Mouse (Mus musculus) MEL (cell line): ENCODE data around the gene Epb41l5. TPM values are rescaled to one million over a fixed set of nuclear protein-coding genes. Genes with fewer than 3 reads are reported as not detected.

Experiments
- DNase-seq: peaks from one replicate; pipeline ENCODE4 v3.0.0; 2011; ENCODE audit warnings: low read depth, low spot score
- H3K27ac ChIP-seq: 2 replicates; pipeline ENCODE4 v1.5.1; 2012; ENCODE audit warnings: low read depth, mild to moderate bottlenecking, control low read depth, low read length, moderate library complexity; ENCODE audit not compliant: control insufficient read depth
- H3K27me3 ChIP-seq, 2 experiments: fragments of 150-350 bp in 1 of 2; sonication (generic) in 1 of 2; 2 replicates each; pipeline ENCODE4 v1.6.1; 2012; ENCODE audit warnings: low read length in 2 of 2, mild to moderate bottlenecking in 2 of 2, improper control_type of control experiment in 1 of 2, moderate library complexity in 1 of 2; ENCODE audit not compliant: insufficient read depth in 2 of 2, control insufficient read depth in 1 of 2
- H3K36me3 ChIP-seq, 2 experiments: 2 replicates each; pipeline ENCODE4 v1.6.1; 2012 to 2014; ENCODE audit warnings: low read length in 2 of 2, improper control_type of control experiment in 1 of 2, inconsistent platforms in 1 of 2, mild to moderate bottlenecking in 1 of 2; ENCODE audit not compliant: insufficient read depth in 2 of 2, control insufficient read depth in 1 of 2
- H3K4me1 ChIP-seq, 2 experiments: fragments of 150-350 bp in 1 of 2; sonication (generic) in 1 of 2; 2 replicates each; pipeline ENCODE4 v1.6.1; 2012; ENCODE audit warnings: low read length in 2 of 2, improper control_type of control experiment in 1 of 2, mild to moderate bottlenecking in 1 of 2; ENCODE audit not compliant: insufficient read depth in 2 of 2, control insufficient read depth in 1 of 2
- H3K4me3 ChIP-seq, 2 experiments: fragments of 150-350 bp in 1 of 2; sonication (generic) in 1 of 2; 2 replicates each; pipeline ENCODE4 v1.5.1; 2012; ENCODE audit warnings: low read depth in 2 of 2, low read length in 2 of 2, mild to moderate bottlenecking in 2 of 2, moderate library complexity in 2 of 2, control low read depth in 1 of 2, improper control_type of control experiment in 1 of 2; ENCODE audit not compliant: control insufficient read depth in 1 of 2, insufficient read depth in 1 of 2
- H3K79me2 ChIP-seq: 2 replicates; pipeline ENCODE4 v1.6.1; 2012; ENCODE audit warnings: mild to moderate bottlenecking, low read length, moderate library complexity; ENCODE audit not compliant: control insufficient read depth, poor library complexity, insufficient read depth
- H3K9ac ChIP-seq: 2 replicates; pipeline ENCODE4 v1.6.1; 2012; ENCODE audit warnings: low read depth, mild to moderate bottlenecking, control low read depth, low read length, moderate library complexity; ENCODE audit not compliant: control insufficient read depth, poor library complexity, severe bottlenecking
- H3K9me3 ChIP-seq: fragments of 150-350 bp; sonication (generic); replicated peaks from 2 replicates; pipeline ENCODE4 v1.6.1; 2012; ENCODE audit warnings: mild to moderate bottlenecking, low read length, improper control_type of control experiment, moderate library complexity; ENCODE audit not compliant: insufficient read depth
- BHLHE40 ChIP-seq: IDR thresholded peaks from 2 replicates; pipeline ENCODE4 v1.6.1; 2012; ENCODE audit warnings: low read depth, mild to moderate bottlenecking, inconsistent platforms, low read length, improper control_type of control experiment, borderline replicate concordance
- CTCF ChIP-seq, 3 experiments: IDR thresholded peaks in 2 of 3; conservative IDR thresholded peaks in 1 of 3; 2 replicates each; pipeline ENCODE4 v1.5.1; 2011 to 2012; ENCODE audit warnings: low read length in 3 of 3, low read depth in 2 of 3, mild to moderate bottlenecking in 2 of 3, improper control_type of control experiment in 1 of 3, inconsistent platforms in 1 of 3, mixed read lengths in 1 of 3, moderate library complexity in 1 of 3; ENCODE audit not compliant: control insufficient read depth in 1 of 3, insufficient read depth in 1 of 3, poor library complexity in 1 of 3, severe bottlenecking in 1 of 3
- ETS1 ChIP-seq: IDR thresholded peaks from 2 replicates; pipeline ENCODE4 v1.6.1; 2012; ENCODE audit warnings: low read depth, mild to moderate bottlenecking, inconsistent platforms, low read length, improper control_type of control experiment, moderate library complexity
- GABPA ChIP-seq: IDR thresholded peaks from 2 replicates; pipeline ENCODE4 v1.6.1; 2012; ENCODE audit warnings: low read depth, mild to moderate bottlenecking, inconsistent platforms, low read length, improper control_type of control experiment, moderate library complexity
- GATA1 ChIP-seq: IDR thresholded peaks from 2 replicates; pipeline ENCODE4 v1.6.1; 2011; ENCODE audit warnings: low read depth, low read length, improper control_type of control experiment
- HCFC1 ChIP-seq: IDR thresholded peaks from 2 replicates; pipeline ENCODE4 v1.6.1; 2012; ENCODE audit warnings: low read depth, mild to moderate bottlenecking, inconsistent platforms, low read length, improper control_type of control experiment, moderate library complexity
- JUND ChIP-seq: IDR thresholded peaks from 2 replicates; pipeline ENCODE4 v1.6.1; 2011; ENCODE audit warnings: low read depth, mild to moderate bottlenecking, improper control_type of control experiment, low read length
- KAT2A ChIP-seq: conservative IDR thresholded peaks from 2 replicates; pipeline ENCODE4 v1.6.1; 2012; ENCODE audit warnings: low read depth, low read length, improper control_type of control experiment, inconsistent platforms
- MAFK ChIP-seq: IDR thresholded peaks from 2 replicates; pipeline ENCODE4 v1.6.1; 2011; ENCODE audit warnings: low read depth, mild to moderate bottlenecking, low read length, improper control_type of control experiment, borderline replicate concordance
- MEF2A ChIP-seq: IDR thresholded peaks from 2 replicates; pipeline ENCODE4 v1.6.1; 2014; ENCODE audit warnings: low read depth, mild to moderate bottlenecking, inconsistent platforms, low read length, improper control_type of control experiment; ENCODE audit not compliant: poor library complexity, insufficient replicate concordance, severe bottlenecking; ENCODE audit errors: extremely low read depth
- MYC ChIP-seq: IDR thresholded peaks from 2 replicates; pipeline ENCODE4 v1.6.1; 2011; ENCODE audit warnings: low read depth, mild to moderate bottlenecking, low read length, improper control_type of control experiment, moderate library complexity
- NRF1 ChIP-seq: IDR thresholded peaks from 2 replicates; pipeline ENCODE4 v1.6.1; 2014; ENCODE audit warnings: low read depth, mild to moderate bottlenecking, inconsistent platforms, low read length, improper control_type of control experiment, moderate library complexity; ENCODE audit not compliant: poor library complexity, insufficient read depth, severe bottlenecking
- POLR2AphosphoS2 ChIP-seq: IDR thresholded peaks from 2 replicates; pipeline ENCODE4 v1.6.1; 2011; ENCODE audit warnings: low read length, improper control_type of control experiment
- POLR2AphosphoS5 ChIP-seq: IDR thresholded peaks from 2 replicates; pipeline ENCODE4 v1.6.1; 2012; ENCODE audit warnings: low read depth, borderline replicate concordance, mild to moderate bottlenecking, inconsistent platforms, low read length, moderate library complexity, mixed read lengths
- RAD21 ChIP-seq: IDR thresholded peaks from 2 replicates; pipeline ENCODE4 v1.6.1; 2011; ENCODE audit warnings: mild to moderate bottlenecking, low read depth, low read length, improper control_type of control experiment
- SMC3 ChIP-seq: IDR thresholded peaks from 2 replicates; pipeline ENCODE4 v1.6.1; 2011; ENCODE audit warnings: low read depth, low read length, improper control_type of control experiment
- TAL1 ChIP-seq: IDR thresholded peaks from 2 replicates; pipeline ENCODE4 v1.6.1; 2012; ENCODE audit warnings: mild to moderate bottlenecking, inconsistent platforms, low read length, moderate library complexity, mixed read lengths
- TBP ChIP-seq: IDR thresholded peaks from 2 replicates; pipeline ENCODE4 v1.8.0; 2011; ENCODE audit warnings: low read depth, low read length, improper control_type of control experiment
- UBTF ChIP-seq: IDR thresholded peaks from 2 replicates; pipeline ENCODE4 v1.6.1; 2012; ENCODE audit warnings: low read depth, mild to moderate bottlenecking, inconsistent platforms, low read length, improper control_type of control experiment, moderate library complexity, borderline replicate concordance; ENCODE audit not compliant: insufficient read depth
- ZKSCAN1 ChIP-seq: IDR thresholded peaks from 2 replicates; pipeline ENCODE4 v1.6.1; 2012; ENCODE audit warnings: low read depth, mild to moderate bottlenecking, inconsistent platforms, low read length, improper control_type of control experiment, moderate library complexity
- ZMIZ1 ChIP-seq: IDR thresholded peaks from 2 replicates; pipeline ENCODE4 v1.6.1; 2012; ENCODE audit warnings: low read depth, mild to moderate bottlenecking, inconsistent platforms, low read length, improper control_type of control experiment, moderate library complexity
- polyA plus RNA-seq, 2 experiments: library from polyadenylated mRNA; stranded (reverse) in 1 of 2; unstranded in 1 of 2; fragments of >175 nt in 1 of 2; fragments of >200 nt in 1 of 2; gene quantifications; 2 replicates each; pipeline versions ENCODE4 v1.2.1 to v1.2.4; 2012; ENCODE audit warnings: low replicate concordance in 2 of 2, low read depth in 1 of 2; ENCODE audit not compliant: insufficient read length in 2 of 2, insufficient read depth in 1 of 2, missing spikeins in 1 of 2
- total RNA-seq: library from RNA; depleted of rRNA; stranded (reverse); fragments of 300-350 nt; gene quantifications from 2 replicates; pipeline ENCODE4 v1.2.3, GENCODE M21; 2012

Epb41l5 gene
- total and polyA plus RNA-seq, 3 experiments: 7.0 to 8.8 TPM; not detected in 1

GRCm38 (mm10) chr1:119499456-119499855, 149.3 kb downstream of the Epb41l5 start:
- Histone ChIP-seq H3K27me3 (no peaks in the 10 kb centered on the region), H3K4me1 (peaks cover 0 to 13% of the 10 kb centered on the region in 2 experiments; a peak in 2 of 4 replicates), H3K36me3 (peaks cover 0 to 5% of the 10 kb centered on the region in 2 experiments; a peak in 1 of 4 replicates), H3K9ac (no peak overlapping the region), H3K79me2 (peaks cover 5% of the 10 kb centered on the region; the same call in 1 of the 2 replicates), H3K27ac (no peak overlapping the region)
- no peak for DNase-seq
- TF ChIP-seq TBP (no peak), POLR2AphosphoS2 (no peak), NRF1 (no peak), CTCF (IDR thresholded peaks at IDR 0.05 in 2 of 3, conservative IDR thresholded peaks at IDR 0.05 in 1 of 3; ENCODE audit: control insufficient read depth in 1 of 3, insufficient read depth in 1 of 3, low read depth in 2 of 3, low read length in 3 of 3, poor library complexity in 1 of 3, severe bottlenecking in 1 of 3) (no peak), MYC (no peak), HCFC1 (no peak), GABPA (no peak), ZMIZ1 (no peak), MEF2A (no peak), ZKSCAN1 (no peak)
- TF ChIP-seq, all 39 proteins: peak for 0
- no peak overlapping the region for H3K4me3 ChIP-seq
- no peaks in the 10 kb centered on the region for H3K9me3 ChIP-seq

GRCm38 (mm10) chr1:119498536-119499231, 150.1 kb downstream of the Epb41l5 start:
- DNase-seq: no peak
- Histone ChIP-seq H3K4me1 (peaks cover 0 to 9% of the 10 kb centered on the region in 2 experiments; a peak in 2 of 4 replicates), H3K9ac (no peak overlapping the region), H3K79me2 (peaks cover 1% of the 10 kb centered on the region; the same call in 1 of the 2 replicates), H3K27ac (no peak overlapping the region), H3K4me3 (no peak overlapping the region), H3K36me3 (peaks cover 0 to 5% of the 10 kb centered on the region in 2 experiments; a peak in 1 of 4 replicates), H3K27me3 (no peaks in the 10 kb centered on the region), H3K9me3 (no peaks in the 10 kb centered on the region)
- no peak for TF ChIP-seq JUND
- TF ChIP-seq RAD21: no peak
- TF ChIP-seq HCFC1: no peak
- TF ChIP-seq CTCF (IDR thresholded peaks at IDR 0.05 in 2 of 3, conservative IDR thresholded peaks at IDR 0.05 in 1 of 3; ENCODE audit: control insufficient read depth in 1 of 3, insufficient read depth in 1 of 3, low read depth in 2 of 3, low read length in 3 of 3, poor library complexity in 1 of 3, severe bottlenecking in 1 of 3): no peak
- no peak for TF ChIP-seq ETS1
- no peak for TF ChIP-seq BHLHE40
- no peak for TF ChIP-seq KAT2A
- no peak for TF ChIP-seq NRF1
- no peak for TF ChIP-seq MAFK
- TF ChIP-seq TAL1: no peak
- no peak for TF ChIP-seq UBTF
- no peak for TF ChIP-seq SMC3
- TF ChIP-seq GATA1: no peak
- TF ChIP-seq POLR2AphosphoS5: no peak
